Mouse (Mus musculus): ENCODE results near the gene Btnl10. TPM values are rescaled to one million over a fixed set of nuclear protein-coding genes. Genes with fewer than 3 reads are reported as not detected.

The Btnl10 gene
- polyA plus RNA-seq, 1 experiment = not detected

DNA sequence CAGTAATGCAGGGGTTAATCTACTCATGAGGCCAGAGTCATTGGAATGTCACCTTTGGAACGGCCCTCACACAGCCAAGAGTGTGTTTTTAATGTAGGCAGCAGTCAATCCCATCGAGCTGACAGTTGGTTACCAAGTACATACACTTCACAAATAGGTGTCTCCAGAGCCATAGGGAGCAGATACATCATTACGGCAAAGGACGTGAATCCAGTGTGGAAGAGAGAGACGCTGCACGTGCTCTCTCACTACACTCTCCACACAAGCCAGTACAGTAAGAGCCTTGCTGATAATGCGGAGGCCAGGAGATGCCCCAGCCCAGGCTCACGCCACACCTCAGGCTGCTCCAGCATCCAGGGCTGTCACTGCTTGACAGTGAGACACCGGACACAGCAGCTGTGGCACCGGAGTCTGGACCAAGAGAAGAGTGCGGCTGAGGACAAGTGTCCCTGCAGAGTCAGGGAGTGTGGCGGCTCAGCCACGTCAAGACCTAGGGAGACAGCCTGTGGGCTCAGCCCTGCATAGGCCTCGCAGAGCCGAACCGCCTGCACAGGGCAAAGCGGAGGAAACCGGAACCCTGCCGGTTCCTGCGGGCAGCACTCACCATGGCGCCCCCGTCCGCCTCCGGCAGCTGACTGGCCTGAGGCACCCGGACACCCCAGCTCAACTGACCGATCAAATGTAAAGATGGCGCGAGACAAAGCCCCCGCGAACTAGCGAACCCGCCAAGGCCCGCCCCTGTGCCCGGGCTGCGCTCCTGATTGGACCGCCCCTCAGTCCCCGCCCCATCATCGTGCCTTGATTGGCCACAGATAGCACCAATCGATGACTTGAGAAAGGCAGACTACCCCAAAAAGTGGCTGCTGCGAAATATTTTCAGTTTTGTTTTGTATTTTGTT, 13.9 kb upstream of the Btnl10 start, which contains the start of gene Zfp39:
Gene Zfp39 (minus strand): TSS at position 715 of the 899 bp plus-strand sequence.
- TF ChIP-seq POLR2A (IDR thresholded peaks at IDR 0.05; ENCODE audit: borderline replicate concordance, insufficient read depth, low read length) (peak; percentile 75), CTCF (IDR thresholded peaks at IDR 0.05; ENCODE audit: borderline replicate concordance, insufficient read depth, low read depth, low read length) (no peak)
- H3K4me3 ChIP-seq (replicated peaks; ENCODE audit: insufficient read depth, low read depth, low read length) = peak within 1 kb of the TSS; percentile 92
- peak; percentile 95 to 98 for DNase-seq
- H3K27ac ChIP-seq (ENCODE audit: insufficient read depth, low read length) = peak within 1 kb of the TSS; percentile 72
- H3K4me1 ChIP-seq (ENCODE audit: control insufficient read depth, insufficient read depth, low read length) = peaks cover 5% of the 10 kb centered on the region; the same call in 1 of the 2 replicates
- WGBS = under 1% methylated on average over 40 of the region's 40 CpGs
- H3K27me3 ChIP-seq (ENCODE audit: control insufficient read depth, insufficient read depth, low read length) = no peaks in the 10 kb centered on the region

DNA sequence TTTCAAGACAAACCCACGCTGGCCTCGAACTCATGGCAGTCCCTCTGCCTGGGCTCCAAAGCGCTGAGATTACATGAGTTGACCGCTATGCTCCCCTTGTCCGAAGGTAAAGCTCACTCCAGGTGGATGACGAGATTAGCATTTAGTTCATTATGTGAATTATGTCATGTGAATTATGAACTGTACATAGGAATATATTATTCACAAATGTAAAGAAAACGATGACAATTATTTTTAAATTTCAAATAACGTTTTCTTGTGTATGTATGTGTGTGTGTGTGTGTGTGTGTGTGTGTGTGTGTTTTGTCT, 13.3 kb upstream of the Btnl10 start:
- TF ChIP-seq POLR2A (IDR thresholded peaks at IDR 0.05; ENCODE audit: borderline replicate concordance, insufficient read depth, low read length) (no peak), CTCF (IDR thresholded peaks at IDR 0.05; ENCODE audit: borderline replicate concordance, insufficient read depth, low read depth, low read length) (no peak)
- Histone ChIP-seq H3K4me1 (ENCODE audit: control insufficient read depth, insufficient read depth, low read length) (peaks cover 5% of the 10 kb centered on the region; the same call in 1 of the 2 replicates), H3K4me3 (replicated peaks; ENCODE audit: insufficient read depth, low read depth, low read length) (peak overlapping the region; percentile 92), H3K27ac (ENCODE audit: insufficient read depth, low read length) (no peak overlapping the region), H3K27me3 (ENCODE audit: control insufficient read depth, insufficient read depth, low read length) (no peaks in the 10 kb centered on the region)
- DNase-seq = no peak
- whole genome bisulfite sequencing = 1% methylated on average over 8 of the region's 8 CpGs

DNA sequence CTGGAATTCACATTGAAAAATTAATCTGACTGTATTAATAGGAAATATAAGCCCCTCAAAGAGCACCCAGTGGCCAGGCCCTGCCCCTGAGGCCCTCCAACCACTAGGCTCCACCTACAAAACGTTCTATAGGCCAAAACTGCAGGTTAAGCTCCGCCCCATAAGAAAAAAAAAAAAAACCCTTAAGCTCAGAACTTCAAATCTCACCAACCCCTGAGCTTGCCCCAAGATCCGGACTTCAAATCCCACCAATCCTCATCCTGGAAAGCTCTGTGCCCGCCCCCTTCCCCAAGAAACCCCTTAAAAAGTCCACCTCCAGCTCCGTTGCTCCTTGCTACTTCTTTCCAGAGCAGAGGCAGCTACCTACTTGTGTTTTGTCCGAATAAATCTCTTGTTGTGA, 12.9 kb upstream of the Btnl10 start:
- no peak for TF ChIP-seq POLR2A (IDR thresholded peaks at IDR 0.05; ENCODE audit: borderline replicate concordance, insufficient read depth, low read length)
- no peak for TF ChIP-seq CTCF (IDR thresholded peaks at IDR 0.05; ENCODE audit: borderline replicate concordance, insufficient read depth, low read depth, low read length)
- WGBS = 52% methylated on average over 6 of the region's 6 CpGs
- no peak overlapping the region for H3K4me3 ChIP-seq (replicated peaks; ENCODE audit: insufficient read depth, low read depth, low read length)
- H3K27me3 ChIP-seq (ENCODE audit: control insufficient read depth, insufficient read depth, low read length) = no peaks in the 10 kb centered on the region
- peak in 1 of 2 experiments; percentile 26 for DNase-seq
- peaks cover 5% of the 10 kb centered on the region; the same call in 1 of the 2 replicates for H3K4me1 ChIP-seq (ENCODE audit: control insufficient read depth, insufficient read depth, low read length)
- no peak overlapping the region for H3K27ac ChIP-seq (ENCODE audit: insufficient read depth, low read length)

- Histone ChIP-seq H3K4me1 (ENCODE audit: control insufficient read depth, insufficient read depth, low read length) (peaks cover 4% of the 10 kb centered on the region; the same call in 1 of the 2 replicates), H3K4me3 (replicated peaks; ENCODE audit: insufficient read depth, low read depth, low read length) (no peak overlapping the region), H3K27me3 (ENCODE audit: control insufficient read depth, insufficient read depth, low read length) (no peaks in the 10 kb centered on the region), H3K27ac (ENCODE audit: insufficient read depth, low read length) (no peak overlapping the region)
- 100% methylated on average over 1 of the region's 1 CpGs for WGBS
- no peak for DNase-seq
- TF ChIP-seq POLR2A (IDR thresholded peaks at IDR 0.05; ENCODE audit: borderline replicate concordance, insufficient read depth, low read length) = no peak
- no peak for TF ChIP-seq CTCF (IDR thresholded peaks at IDR 0.05; ENCODE audit: borderline replicate concordance, insufficient read depth, low read depth, low read length)
Observed at GRCm38 (mm10) chr11:58913776-58914175, 3.9 kb upstream of the Btnl10 start.

GRCm38 (mm10) chr11:58914461-58915028, 3.2 kb upstream of the Btnl10 start:
- H3K27ac ChIP-seq (ENCODE audit: insufficient read depth, low read length) = no peak overlapping the region
- peaks cover 4% of the 10 kb centered on the region; the same call in 1 of the 2 replicates for H3K4me1 ChIP-seq (ENCODE audit: control insufficient read depth, insufficient read depth, low read length)
- 1% methylated on average over 17 of the region's 17 CpGs for WGBS
- peak; percentile 43 to 56 for DNase-seq
- peak overlapping the region; percentile 42 for H3K4me3 ChIP-seq (replicated peaks; ENCODE audit: insufficient read depth, low read depth, low read length)
- TF ChIP-seq CTCF (IDR thresholded peaks at IDR 0.05; ENCODE audit: borderline replicate concordance, insufficient read depth, low read depth, low read length) = peak; percentile 13; the same call in 1 of the 2 replicates
- no peak for TF ChIP-seq POLR2A (IDR thresholded peaks at IDR 0.05; ENCODE audit: borderline replicate concordance, insufficient read depth, low read length)
- H3K27me3 ChIP-seq (ENCODE audit: control insufficient read depth, insufficient read depth, low read length) = no peaks in the 10 kb centered on the region

DNA sequence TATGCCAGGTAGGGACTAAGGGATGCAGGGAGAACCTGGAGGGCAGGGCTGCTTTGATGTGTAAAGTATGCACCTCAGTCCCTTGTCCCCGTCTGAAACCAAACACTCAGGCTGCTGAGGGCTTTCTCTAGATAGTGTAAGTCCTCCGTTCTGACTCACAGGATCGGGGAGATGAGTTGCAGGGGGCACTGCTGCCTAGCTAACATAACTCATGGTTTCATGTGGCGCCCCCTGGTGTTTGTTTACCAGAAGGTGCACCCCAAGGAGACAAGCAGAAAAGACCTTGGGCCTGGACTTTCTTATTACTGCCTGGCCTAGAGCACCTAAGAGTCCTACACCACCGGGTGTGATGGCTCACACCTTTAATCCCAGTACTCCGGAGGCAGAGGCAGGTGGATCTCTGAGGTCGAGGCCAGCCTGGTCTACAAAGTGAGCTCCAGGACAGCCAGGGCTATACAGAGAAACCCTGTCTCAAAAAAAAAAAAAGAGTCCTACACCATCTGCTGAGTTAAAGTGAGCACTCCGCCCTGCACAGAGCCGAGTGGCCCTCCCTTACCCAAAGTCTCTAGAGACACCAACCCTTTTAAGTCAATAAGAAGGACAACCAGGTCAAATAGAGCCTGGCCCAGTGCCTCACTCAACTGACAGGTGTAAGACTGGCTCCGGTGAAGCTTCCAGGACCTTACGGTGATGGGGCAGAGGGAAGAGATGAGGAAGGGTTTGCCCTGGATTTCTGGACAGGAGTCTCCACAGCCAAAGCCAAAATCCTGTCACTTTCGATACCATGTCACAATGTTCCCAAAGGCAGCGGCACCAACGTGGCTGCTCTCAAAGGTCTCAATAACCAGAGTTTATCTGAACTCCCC, 596 bp upstream of the Btnl10 start:
- no peaks in the 10 kb centered on the region for H3K27me3 ChIP-seq (ENCODE audit: control insufficient read depth, insufficient read depth, low read length)
- no peak overlapping the region for H3K27ac ChIP-seq (ENCODE audit: insufficient read depth, low read length)
- 29% methylated on average over 14 of the region's 14 CpGs for WGBS
- DNase-seq = no peak
- no peak overlapping the region for H3K4me3 ChIP-seq (replicated peaks; ENCODE audit: insufficient read depth, low read depth, low read length)
- H3K4me1 ChIP-seq (ENCODE audit: control insufficient read depth, insufficient read depth, low read length) = peaks cover 4% of the 10 kb centered on the region; the same call in 1 of the 2 replicates
- TF ChIP-seq POLR2A (IDR thresholded peaks at IDR 0.05; ENCODE audit: borderline replicate concordance, insufficient read depth, low read length) (no peak), CTCF (IDR thresholded peaks at IDR 0.05; ENCODE audit: borderline replicate concordance, insufficient read depth, low read depth, low read length) (peak; percentile 42; the same call in 1 of the 2 replicates)

GRCm38 (mm10) chr11:58918759-58919158, 1.1 kb downstream of the Btnl10 start:
- DNase-seq = no peak
- Histone ChIP-seq H3K27ac (ENCODE audit: insufficient read depth, low read length) (no peak overlapping the region), H3K4me3 (replicated peaks; ENCODE audit: insufficient read depth, low read depth, low read length) (no peak overlapping the region), H3K27me3 (ENCODE audit: control insufficient read depth, insufficient read depth, low read length) (no peaks in the 10 kb centered on the region), H3K4me1 (ENCODE audit: control insufficient read depth, insufficient read depth, low read length) (peaks cover 4% of the 10 kb centered on the region; the same call in 1 of the 2 replicates)
- TF ChIP-seq POLR2A (IDR thresholded peaks at IDR 0.05; ENCODE audit: borderline replicate concordance, insufficient read depth, low read length) = no peak
- TF ChIP-seq CTCF (IDR thresholded peaks at IDR 0.05; ENCODE audit: borderline replicate concordance, insufficient read depth, low read depth, low read length) = no peak
- 70% methylated on average over 5 of the region's 5 CpGs for WGBS

All from cerebellum, adult 2 months (tissue).